Mouse (Mus musculus) spleen, adult 2 months (tissue): ENCODE measurements at regions not wholly inside any gene's neighbourhood (a gene's known extent, or its start where the extent isn't known, plus 50 kb on each side); places are given as distances from the start of the nearest gene placed in this dataset.

Source experiments
- DNase-seq, 2 experiments: peaks; one replicate each; pipeline versions ENCODE4 v3.0.0 to v3.0.0-alpha.2; 2012 to 2021; ENCODE audit warnings: low spot score in 2 of 2, low read depth in 1 of 2
- H3K27ac ChIP-seq: fragments of 200-500 bp; 2 replicates; pipeline ENCODE4 v1.5.1; 2012; ENCODE audit warnings: low read length, inconsistent platforms; ENCODE audit not compliant: insufficient read depth
- H3K27me3 ChIP-seq: fragments of 200-500 bp; 2 replicates; pipeline ENCODE4 v1.6.1; 2012; ENCODE audit warnings: mild to moderate bottlenecking, moderate library complexity, low read length, inconsistent platforms; ENCODE audit not compliant: control insufficient read depth, insufficient read depth
- H3K36me3 ChIP-seq: fragments of 200-500 bp; 2 replicates; pipeline ENCODE4 v1.6.1; 2012; ENCODE audit warnings: mild to moderate bottlenecking, low read length, inconsistent platforms; ENCODE audit not compliant: control insufficient read depth, insufficient read depth
- H3K4me1 ChIP-seq: fragments of 200-500 bp; 2 replicates; pipeline ENCODE4 v1.6.1; 2011; ENCODE audit warnings: inconsistent platforms; ENCODE audit not compliant: control insufficient read depth, insufficient read depth, insufficient read length
- H3K4me3 ChIP-seq: fragments of 200-500 bp; 2 replicates; pipeline ENCODE4 v1.5.1; 2011; ENCODE audit warnings: mild to moderate bottlenecking, inconsistent platforms; ENCODE audit not compliant: insufficient read depth, insufficient read length; ENCODE audit errors: extremely low read depth
- CTCF ChIP-seq: fragments of 200-500 bp; IDR thresholded peaks from 2 replicates; pipeline ENCODE4 v1.5.1; 2011; ENCODE audit warnings: mild to moderate bottlenecking, inconsistent platforms; ENCODE audit not compliant: insufficient read depth, insufficient read length, insufficient replicate concordance; ENCODE audit errors: extremely low read depth
- POLR2A ChIP-seq: fragments of 200-500 bp; IDR thresholded peaks from 2 replicates; pipeline ENCODE4 v1.6.1; 2011; ENCODE audit warnings: low read depth, low read length, inconsistent platforms
- WGBS: fragments of 180-500 bp; shearing (Covaris S2); methylation state at CpG from one replicate; pipeline ENCODE4 v1.1.7; 2018; 5-methylcytosine and 5-hydroxymethylcytosine counted together

DNA sequence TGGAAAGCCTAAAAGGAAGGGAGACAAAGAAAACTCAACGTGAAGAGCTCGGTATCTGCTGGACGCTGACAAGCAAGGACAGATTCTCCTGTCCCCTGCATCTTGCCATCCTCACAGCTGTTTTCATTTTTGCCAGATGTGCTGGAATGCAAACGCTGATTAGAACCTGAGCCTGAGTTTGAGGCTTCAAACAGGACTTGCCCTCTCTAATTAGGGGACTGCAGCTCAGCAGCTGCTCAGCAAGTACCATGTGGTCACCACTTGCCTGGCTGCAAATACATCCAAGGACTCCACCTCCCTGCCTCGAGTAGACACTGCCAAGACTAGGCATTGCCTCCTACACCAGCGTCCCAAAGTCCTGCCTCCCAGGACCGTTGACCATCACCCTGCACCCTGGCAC, 140.7 kb downstream of the Cdc5l start:
- TF ChIP-seq CTCF (no peak), POLR2A (no peak)
- no peak for DNase-seq
- 86% methylated on average over 7 of the region's 7 CpGs for WGBS

GRCm38 (mm10) chr17:45291052-45291451, 142.5 kb downstream of the Cdc5l start:
- H3K4me3 ChIP-seq = no peak overlapping the region
- TF ChIP-seq CTCF = no peak
- TF ChIP-seq POLR2A = no peak
- peaks cover 6% of the 10 kb centered on the region; the same call in 1 of the 2 replicates for H3K4me1 ChIP-seq
- 52% methylated on average over 5 of the region's 5 CpGs for WGBS
- no peaks in the 10 kb centered on the region for H3K36me3 ChIP-seq
- no peaks in the 10 kb centered on the region for H3K27me3 ChIP-seq
- H3K27ac ChIP-seq = no peak overlapping the region
- DNase-seq = no peak

More for the DNA sequence above, 140.7 kb downstream of the Cdc5l start:
- no peaks in the 10 kb centered on the region for H3K27me3 ChIP-seq
- no peaks in the 10 kb centered on the region for H3K36me3 ChIP-seq
- H3K27ac ChIP-seq = no peak overlapping the region
- H3K4me1 ChIP-seq = peaks cover 10% of the 10 kb centered on the region; the same call in 1 of the 2 replicates
- H3K4me3 ChIP-seq = no peak overlapping the region

GRCm38 (mm10) chr17:45285621-45286189, 147.8 kb downstream of the Cdc5l start:
- no peak for DNase-seq
- H3K36me3 ChIP-seq = no peaks in the 10 kb centered on the region
- TF ChIP-seq CTCF (no peak), POLR2A (no peak)
- WGBS = 53% methylated on average over 3 of the region's 3 CpGs
- peaks cover 5% of the 10 kb centered on the region; the same call in 1 of the 2 replicates for H3K4me1 ChIP-seq
- H3K27ac ChIP-seq = no peak overlapping the region
- H3K27me3 ChIP-seq = no peaks in the 10 kb centered on the region
- no peak overlapping the region for H3K4me3 ChIP-seq

DNA sequence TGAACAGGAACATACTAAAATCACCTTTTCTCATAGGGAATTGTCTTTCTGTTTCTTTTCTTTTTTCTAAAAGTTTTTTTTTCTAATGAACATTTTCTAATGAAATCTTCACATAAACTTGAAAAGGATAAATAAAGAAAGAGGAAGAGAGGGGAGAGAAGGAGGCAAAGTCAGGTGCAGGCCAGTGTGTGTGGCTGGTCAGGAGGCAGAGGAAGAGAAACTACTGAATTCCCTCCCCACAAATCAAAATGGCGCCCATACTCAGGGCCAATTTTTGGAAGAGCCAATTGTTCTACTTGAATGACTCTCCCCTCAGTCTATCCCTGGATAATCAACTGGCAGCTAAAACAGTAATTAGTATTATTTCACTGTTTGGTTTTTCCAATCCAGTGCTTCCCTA, 152.0 kb downstream of the Cdc5l start:
- Histone ChIP-seq H3K36me3 (no peaks in the 10 kb centered on the region), H3K4me3 (no peak overlapping the region), H3K4me1 (peaks cover 5% of the 10 kb centered on the region; the same call in 1 of the 2 replicates), H3K27ac (no peak overlapping the region), H3K27me3 (no peaks in the 10 kb centered on the region)
- DNase-seq = no peak
- TF ChIP-seq POLR2A (no peak), CTCF (no peak)
- WGBS = 51% methylated on average over 1 of the region's 1 CpGs

- Histone ChIP-seq H3K27ac (no peak overlapping the region), H3K27me3 (no peaks in the 10 kb centered on the region), H3K4me3 (no peak overlapping the region), H3K36me3 (no peaks in the 10 kb centered on the region), H3K4me1 (no peaks in the 10 kb centered on the region)
- no peak for TF ChIP-seq POLR2A
- no peak for TF ChIP-seq CTCF
- no peak for DNase-seq
- 79% methylated on average over 3 of the region's 3 CpGs for WGBS
Measured at GRCm38 (mm10) chr17:45279811-45280205, 153.7 kb downstream of the Cdc5l start.

- TF ChIP-seq POLR2A (no peak), CTCF (no peak)
- H3K27ac ChIP-seq = no peak overlapping the region
- H3K4me1 ChIP-seq = no peaks in the 10 kb centered on the region
- H3K36me3 ChIP-seq = no peaks in the 10 kb centered on the region
- H3K27me3 ChIP-seq = no peaks in the 10 kb centered on the region
- H3K4me3 ChIP-seq = no peak overlapping the region
- DNase-seq = no peak
- WGBS = 80% methylated on average over 13 of the region's 13 CpGs
Measured at GRCm38 (mm10) chr17:45279075-45279810, 154.3 kb downstream of the Cdc5l start.

GRCm38 (mm10) chr17:45277516-45277915, 156.0 kb downstream of the Cdc5l start:
- DNase-seq = no peak
- no peak overlapping the region for H3K4me3 ChIP-seq
- H3K27me3 ChIP-seq = no peaks in the 10 kb centered on the region
- peaks cover 2% of the 10 kb centered on the region; the same call in 1 of the 2 replicates for H3K4me1 ChIP-seq
- TF ChIP-seq POLR2A (no peak), CTCF (no peak)
- 84% methylated on average over 3 of the region's 3 CpGs for WGBS
- H3K27ac ChIP-seq = no peak overlapping the region
- H3K36me3 ChIP-seq = no peaks in the 10 kb centered on the region
